Mouse (Mus musculus) cerebellum, postnatal 25 days (tissue): ENCODE results near the gene Slc25a34.

Experiments
- DNase-seq, 2 experiments: peaks; one replicate each; pipeline ENCODE4 v3.0.0; 2021; ENCODE audit warnings: mixed read lengths in 2 of 2

The Slc25a34 gene

DNA sequence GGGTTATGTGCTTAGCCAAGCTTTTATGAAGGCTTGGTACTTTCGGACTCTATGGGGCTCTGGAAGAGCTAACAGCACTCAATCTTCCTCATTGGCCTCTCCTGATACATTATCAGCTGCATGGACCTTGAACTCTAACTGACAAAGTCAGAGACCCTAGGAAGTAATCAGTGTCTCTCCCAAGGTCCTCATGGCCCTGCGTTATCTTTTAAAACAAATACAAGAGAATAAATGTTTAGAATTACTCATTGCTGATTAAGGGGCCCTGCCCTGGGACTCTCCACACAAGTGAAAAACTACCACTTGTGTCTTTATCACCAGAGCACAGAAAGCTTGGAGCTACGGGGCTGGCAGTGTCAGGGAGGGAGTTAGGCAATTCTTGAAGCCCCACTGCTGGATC is 44.8 kb downstream of the Slc25a34 start:
- no peak for DNase-seq

DNA sequence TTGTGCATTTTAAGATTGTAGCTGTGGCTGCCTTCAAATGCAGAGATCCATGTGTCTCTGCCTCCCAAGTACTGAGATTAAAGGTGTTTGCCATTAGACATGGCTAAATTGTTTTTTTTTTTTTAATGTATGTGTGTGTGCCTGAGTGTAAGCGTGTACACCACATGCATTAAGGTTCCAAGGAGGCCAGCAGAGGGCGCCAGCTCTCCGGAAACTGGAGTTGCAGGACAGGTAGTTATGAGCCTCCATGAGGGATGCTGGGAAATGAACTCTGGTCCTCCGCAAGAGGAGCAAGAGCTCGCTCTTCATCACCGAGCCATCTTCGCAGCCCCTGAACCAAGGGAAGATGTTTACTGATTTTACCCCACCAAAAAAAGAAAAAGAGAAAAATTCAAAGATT is 46.7 kb downstream of the Slc25a34 start:
- no peak for DNase-seq

DNA sequence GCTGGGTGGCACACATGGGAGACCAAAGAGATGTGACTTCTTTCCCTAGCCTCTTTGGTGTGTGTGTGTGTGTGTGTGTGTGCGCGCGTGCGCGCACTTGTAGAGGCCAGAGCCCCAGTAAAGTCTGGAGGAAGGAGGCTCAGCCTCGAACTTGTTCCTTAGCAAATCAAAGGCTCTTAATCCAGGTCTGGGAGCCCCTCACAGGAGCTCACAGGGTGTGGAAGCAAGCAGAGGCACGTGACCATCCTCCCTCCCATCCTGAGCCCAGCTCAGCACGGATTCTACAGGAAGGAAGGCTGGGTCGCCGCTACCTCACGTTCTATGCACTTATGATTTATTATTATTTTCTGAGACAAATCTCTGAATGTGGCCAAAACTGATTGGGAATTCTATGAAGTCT is 47.2 kb downstream of the Slc25a34 start:
- no peak for DNase-seq

DNA sequence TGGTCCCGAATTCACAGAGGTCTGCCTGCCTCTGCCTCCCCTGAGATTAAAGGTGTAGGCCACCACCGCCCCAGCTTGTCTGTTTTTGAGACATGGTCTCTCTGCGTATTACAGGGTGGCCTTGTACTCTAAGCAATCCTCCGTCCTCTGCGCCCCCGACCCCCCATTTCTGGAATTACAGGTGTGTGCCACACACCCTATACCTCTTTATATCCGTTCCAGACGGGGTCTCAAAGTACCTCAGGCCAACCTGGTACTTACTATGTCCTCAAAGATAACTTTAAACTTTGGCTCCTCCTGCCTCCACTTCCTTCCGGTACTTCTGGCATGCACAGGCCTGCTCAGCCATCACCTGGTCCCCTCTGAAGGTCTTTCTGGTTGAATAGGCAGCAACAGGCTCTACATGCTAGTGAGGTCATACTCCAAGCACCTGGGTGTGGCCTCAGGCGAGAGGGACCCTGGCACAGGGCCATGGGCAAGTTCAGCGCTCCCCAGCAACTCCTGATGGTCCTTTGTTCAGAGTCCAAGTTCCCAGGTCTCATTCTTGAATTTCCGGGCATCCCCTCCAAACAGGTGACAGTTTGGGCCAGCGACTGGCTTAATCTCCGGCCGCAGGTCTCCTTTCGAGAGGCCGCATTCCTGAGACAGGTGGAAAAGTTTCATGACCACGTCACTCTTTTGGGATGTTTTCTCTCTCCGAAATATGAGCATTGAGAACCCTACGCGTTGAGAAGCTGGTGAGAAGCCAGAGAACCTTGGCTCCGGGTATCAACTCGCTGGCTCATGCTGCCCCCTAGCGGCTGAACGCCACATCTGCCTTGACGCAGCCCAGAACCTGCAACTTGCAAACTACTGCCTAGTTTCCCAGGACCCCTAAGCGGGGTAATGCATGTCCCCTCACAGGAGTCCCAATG is 48.6 kb downstream of the Slc25a34 start:
- peak; percentile 85 to 91 for DNase-seq

DNA sequence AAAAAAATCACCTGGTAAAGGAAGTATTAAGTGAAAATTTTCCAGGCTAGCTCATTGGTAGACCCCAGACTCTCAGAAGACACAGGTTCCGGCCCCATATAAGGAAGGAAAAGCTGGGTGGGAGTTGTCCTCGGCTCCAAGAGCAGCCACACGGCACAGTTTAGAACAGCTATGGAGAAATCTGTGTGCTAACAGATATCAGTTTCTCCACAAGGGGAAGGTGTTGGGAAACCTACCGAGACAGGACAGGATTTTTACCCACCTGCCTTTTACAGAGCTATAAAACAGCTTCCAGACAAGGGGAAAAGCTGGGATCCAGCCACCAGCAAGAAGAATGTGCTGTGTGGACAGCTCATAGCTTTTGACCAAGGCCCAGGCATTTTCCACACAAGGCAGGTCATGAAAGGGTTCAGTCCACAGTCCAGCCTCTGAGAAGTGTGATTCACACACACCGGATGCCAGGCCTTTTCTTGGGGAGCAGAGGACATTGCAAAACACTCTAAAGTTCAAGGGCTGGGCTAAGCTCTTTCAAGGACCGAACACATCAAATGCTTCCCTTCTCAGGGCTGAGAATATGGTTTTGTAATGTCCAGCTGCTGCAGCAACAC is 50.2 kb downstream of the Slc25a34 start:
- no peak for DNase-seq

DNA sequence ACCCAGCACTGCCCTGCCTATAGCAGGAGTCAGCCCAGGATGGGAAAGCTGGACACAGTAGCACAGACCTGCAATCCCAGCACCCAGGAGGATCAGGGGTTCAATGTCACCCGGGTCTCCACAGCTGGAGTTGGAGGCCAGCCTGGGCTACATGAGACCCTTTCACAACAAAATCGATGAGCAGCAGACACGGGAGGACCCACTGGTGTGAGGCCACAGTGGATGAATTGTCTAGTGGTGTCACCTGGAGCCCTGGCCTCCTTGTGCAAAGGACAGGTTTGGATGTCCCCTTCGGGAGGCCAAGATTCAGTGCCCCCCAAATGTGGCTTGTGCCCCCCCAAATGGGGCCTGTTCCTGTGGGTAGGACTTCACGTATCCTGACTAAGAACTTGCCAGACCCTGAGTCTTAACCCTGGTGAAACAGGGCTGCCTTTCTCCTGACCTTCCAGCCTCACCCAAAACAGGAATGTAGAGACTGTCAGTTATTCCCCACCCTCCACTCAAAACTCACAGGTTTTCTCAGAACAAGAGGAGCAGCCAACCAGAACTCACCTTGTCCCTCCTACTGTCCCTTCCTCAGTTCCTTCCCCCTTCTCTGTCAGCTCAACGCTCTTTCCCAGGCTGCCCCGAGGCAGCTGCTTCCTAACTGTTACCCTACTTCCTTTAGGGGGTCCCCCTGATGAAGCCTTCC is 50.8 kb downstream of the Slc25a34 start:
- no peak for DNase-seq

DNA sequence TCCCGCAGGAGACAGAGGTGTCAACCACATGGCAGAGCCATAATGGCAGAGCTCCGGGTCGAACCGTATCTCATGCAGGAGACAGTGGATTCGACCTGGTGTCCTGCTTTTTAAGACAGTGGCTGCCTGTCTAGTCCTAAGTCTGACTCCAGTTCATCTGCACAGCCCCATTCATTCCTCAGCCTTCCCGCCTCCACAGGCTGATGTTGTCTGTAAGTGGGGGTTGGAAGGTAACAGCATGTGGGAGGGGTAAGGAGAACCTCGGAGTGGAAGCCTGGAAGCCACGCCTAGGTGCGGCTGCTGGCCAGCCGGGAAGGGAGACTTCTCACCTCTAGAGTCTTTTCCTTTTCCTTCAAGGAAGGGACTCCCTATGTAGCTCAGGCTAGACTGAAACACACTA is 51.7 kb downstream of the Slc25a34 start:
- DNase-seq = no peak

DNA sequence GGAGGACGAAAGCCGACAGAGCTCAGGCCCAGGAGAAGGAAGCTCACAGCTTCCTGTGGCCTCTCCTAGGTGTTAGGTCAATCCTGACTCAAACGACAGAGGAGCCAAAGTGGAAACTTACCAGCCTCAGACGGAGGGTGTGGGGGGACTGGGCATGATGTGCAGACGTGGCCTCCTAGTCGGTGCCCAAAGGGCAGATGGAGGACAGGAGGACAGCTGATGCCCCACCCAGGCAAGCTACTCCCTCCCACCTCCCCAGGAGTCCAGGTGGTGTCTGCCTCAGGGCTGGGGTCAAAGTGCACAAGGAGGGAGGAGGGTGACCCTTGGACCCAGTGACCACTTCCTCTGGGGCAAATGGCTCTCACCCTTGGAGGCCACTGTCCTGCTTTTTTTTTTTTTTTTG is 52.3 kb downstream of the Slc25a34 start:
- no peak for DNase-seq

DNA sequence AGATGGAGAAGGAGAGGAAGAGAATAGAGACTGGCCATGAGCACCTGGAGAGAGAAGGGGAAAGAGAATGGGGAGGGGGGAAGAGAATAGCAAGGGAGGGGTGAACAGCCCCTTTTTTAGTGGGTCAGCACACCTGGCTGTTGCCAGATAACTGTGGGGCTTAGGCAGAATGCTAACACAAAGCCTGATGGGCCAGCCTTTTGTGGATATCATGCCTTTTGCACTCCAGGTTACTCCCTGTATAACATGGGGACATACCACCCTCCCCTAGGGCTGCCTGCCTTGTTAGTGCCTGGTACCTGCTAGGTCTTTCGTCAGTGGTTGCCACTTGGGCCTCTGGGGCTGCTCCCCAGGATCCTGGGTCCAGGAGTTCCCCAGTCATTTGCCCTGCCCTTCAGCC is 52.8 kb downstream of the Slc25a34 start:
- DNase-seq = no peak

DNA sequence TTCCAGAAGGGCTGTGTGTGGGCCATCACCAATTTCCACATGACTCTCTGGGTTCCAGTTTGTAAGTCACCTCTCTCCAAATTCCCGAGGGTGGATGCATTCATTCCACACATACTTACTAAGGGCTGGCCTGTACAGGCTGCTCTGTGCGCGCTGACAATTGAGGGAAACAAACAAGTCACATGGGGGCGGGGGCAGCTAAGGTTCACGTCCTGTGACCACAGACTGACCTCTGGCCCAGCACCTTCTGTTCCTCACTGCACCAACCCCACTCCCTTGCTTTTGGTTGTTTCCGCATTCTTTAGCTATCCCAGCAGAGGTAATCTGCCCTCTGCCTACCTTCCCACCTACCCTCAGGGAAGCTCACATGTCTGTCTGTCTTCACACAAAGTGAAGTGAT is 53.6 kb downstream of the Slc25a34 start:
- DNase-seq = no peak

DNA sequence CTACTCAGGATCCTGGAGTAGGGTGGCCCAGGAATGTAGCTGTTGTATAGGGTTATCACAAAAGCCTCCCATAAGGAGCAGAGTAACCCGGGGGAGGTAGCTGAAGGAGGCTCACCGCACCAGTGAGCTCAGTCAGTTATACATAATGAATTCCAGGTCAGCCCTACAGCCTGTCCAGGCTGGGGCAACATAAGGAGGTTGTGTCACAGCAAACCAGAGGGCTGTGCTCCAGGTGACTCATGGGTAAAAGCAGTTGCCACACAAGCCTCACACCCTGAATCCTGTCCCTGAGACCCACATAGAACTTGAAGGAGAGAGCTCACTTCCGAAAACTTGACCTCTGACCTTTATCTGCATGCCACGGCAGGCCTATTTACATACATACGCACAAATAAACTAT is 54.7 kb downstream of the Slc25a34 start:
- DNase-seq = no peak
